Mouse (Mus musculus) c-Kit-positive CD71-positive TER-119-positive erythroid progenitor cells, embryonic 14.5 days (primary cell): ENCODE measurements around the gene Mfsd12.
A peak's percentile ranks its signal among the peaks of the same experiment; 100 is the strongest.

Experiments used
- DNase-seq: peaks from one replicate; pipeline ENCODE4 v3.0.0-alpha.2; 2013; ENCODE audit warnings: low spot score

Mfsd12 gene

DNA sequence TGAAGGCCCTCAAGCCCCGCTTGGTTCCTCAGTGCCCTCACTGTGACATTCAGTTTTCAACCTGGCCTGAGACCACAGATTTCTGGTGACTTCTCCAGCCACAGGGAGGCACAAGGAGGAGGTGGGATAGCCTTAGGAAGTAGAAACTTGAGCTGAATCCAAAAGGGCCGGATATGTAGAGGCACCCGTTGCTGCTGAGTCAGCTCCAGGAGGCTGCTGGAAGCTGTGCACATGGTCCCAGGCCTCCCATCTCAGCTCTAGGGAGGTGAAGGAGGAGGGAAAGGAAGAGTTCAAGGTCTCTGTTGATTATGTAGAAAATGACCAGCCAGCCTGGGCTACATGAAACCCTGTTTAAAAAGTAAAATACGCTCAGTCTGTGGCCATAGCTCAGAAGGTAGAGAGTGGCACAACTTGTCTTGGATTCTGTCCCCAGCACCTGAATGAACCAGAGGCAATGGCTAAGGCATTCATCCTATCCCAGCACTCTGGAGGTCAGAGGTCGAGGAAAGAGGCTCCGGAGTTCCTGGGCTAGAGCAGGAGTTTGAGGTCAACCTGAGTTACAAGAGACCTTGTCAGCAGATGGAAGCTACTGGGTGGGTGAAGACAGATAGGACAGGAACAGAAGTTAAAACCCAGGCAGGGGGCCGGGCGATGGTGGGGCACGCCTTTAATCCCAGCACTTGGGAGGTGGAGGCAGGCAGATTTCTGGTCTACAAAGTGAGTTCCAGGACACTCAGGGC, 2.4 kb upstream of the Mfsd12 start:
- DNase-seq = no peak

DNA sequence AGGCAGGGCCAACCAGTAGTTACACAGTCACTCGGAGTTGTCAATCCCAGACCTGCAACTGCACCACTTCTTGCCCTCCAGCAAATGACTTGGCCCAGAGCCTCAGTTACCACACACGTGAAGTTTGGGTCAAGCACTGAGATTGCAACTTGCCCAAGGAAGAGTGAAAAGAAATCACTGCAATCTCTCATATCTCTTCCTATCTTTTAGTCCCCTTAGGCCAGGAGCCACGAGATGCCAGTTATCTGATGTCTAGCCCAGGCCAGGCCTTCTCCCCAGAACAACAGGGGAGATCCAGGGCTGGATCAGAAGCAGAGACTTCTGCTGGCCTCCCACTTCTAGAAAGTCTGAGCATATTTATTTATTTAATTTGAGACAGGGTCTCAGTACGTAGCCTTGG, 1.8 kb upstream of the Mfsd12 start:
- no peak for DNase-seq

DNA sequence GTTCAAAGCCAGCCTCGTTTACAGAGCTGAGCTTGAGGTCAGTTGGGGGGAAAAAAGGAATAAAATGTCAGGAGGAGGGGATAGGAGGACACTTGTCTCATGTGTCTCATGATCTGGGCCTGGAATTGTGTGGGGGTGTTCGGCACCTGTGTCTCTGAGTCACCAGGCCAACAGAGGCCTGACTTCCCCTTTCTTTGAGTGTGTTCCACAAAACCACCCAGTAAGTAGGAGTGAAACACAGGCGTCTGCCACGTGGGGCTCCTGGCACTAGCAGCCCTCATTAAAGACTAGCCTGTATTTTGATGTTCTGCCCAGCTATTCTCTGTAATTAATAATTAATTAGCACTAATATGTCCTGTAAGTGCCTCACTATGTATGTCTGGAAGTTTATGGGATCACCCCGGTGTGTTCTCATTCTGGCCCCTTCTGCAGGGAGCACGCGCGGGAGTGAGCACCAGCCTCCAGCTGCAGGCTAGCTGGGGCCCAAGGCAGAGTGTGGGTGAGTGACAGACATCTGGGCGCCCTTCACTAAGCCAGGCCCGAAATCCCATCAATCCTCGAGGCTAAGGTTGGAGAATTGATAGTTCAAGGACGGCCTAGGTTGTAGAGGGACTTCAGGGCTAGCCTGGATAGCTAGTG, 820 bp upstream of the Mfsd12 start:
- DNase-seq = no peak

DNA sequence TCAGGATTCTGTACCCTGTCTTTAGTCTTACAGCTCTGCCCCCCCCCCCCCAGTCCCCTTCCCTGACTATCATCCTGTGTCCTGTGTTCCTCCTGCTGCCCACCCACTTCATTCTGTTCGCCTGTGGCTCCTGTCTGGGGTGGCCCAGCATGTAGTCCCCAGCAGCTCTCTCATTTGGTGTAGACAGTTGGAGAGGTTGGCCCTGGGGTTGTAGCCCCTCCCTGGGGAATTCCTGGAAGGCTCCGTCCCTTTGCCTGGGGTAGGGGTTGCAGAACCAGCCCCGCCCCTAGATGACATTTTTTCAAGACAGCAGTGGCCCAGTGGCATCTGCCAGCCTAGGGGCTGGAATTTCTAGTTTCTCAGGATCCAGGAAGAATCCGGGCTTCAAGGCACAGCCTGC, 918 bp downstream of the Mfsd12 start:
- no peak for DNase-seq

DNA sequence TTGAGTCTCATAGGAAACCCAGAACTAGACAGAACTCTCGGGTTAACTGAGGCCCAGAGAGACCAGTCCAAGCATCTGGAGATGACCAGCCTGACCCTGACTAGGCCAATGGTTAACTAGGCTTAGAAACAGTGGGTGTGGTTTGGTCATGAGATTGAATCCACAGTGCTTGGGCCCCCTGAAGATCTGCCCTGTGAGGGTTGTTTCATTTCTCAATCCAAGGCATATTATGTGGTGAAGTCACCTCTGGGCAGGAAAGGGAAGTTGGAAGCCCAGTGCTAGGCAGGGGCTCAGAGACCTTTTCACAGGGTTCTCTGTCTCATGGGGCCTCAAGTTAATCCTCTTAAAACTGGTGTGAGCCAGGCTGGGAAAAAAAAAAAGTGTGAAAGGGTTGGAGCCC, 1.6 kb downstream of the Mfsd12 start:
- DNase-seq = no peak

DNA sequence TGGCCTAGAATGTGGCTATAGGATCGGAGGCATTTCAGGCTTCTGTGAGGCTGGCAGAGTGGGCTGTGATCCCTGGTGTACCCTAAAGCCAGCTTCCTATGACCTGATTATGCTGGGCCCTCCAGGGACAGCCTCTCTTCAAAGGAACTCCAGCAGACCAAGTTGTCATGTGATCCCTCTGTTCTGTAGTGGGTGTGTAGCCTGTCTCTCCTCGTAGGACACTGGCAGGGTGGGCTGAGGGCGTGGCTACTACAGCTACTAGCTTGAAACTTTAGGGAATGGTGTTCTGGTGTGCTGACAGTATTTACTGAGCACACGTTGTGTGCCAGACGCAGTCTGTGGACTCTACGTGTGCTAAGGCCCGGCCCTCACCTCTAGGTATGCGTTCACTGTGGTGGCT, 3.4 kb downstream of the Mfsd12 start:
- no peak for DNase-seq

DNA sequence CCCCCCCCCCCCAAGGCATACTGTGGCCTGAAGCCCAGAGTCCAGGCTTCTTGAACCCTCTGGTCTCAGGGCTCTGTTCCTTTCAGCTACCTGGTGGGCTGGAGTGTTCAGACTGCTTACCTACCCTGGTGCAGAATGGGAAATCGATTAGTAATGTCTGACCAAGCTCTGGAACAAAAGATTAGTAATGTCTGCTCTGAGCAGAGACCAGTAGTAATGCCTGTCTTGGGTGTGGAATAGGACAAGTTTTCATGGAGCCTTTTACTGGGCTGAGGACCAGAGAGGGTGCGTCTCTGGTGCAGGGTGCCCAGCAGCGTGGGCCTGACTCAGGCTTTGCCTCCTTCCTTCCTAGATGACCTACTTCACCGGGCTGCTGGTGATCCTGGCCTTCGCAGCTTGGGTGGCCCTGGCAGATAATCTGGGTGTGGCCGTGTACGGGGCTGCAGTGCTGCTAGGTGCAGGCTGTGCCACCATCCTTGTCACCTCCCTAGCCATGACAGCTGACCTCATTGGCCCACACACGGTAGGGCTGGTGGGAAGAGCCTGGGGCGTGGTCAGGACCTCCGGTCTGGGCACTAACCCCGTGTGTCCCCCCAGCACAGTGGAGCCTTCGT, 5.2 kb downstream of the Mfsd12 start:
- DNase-seq = peak; percentile 82

DNA sequence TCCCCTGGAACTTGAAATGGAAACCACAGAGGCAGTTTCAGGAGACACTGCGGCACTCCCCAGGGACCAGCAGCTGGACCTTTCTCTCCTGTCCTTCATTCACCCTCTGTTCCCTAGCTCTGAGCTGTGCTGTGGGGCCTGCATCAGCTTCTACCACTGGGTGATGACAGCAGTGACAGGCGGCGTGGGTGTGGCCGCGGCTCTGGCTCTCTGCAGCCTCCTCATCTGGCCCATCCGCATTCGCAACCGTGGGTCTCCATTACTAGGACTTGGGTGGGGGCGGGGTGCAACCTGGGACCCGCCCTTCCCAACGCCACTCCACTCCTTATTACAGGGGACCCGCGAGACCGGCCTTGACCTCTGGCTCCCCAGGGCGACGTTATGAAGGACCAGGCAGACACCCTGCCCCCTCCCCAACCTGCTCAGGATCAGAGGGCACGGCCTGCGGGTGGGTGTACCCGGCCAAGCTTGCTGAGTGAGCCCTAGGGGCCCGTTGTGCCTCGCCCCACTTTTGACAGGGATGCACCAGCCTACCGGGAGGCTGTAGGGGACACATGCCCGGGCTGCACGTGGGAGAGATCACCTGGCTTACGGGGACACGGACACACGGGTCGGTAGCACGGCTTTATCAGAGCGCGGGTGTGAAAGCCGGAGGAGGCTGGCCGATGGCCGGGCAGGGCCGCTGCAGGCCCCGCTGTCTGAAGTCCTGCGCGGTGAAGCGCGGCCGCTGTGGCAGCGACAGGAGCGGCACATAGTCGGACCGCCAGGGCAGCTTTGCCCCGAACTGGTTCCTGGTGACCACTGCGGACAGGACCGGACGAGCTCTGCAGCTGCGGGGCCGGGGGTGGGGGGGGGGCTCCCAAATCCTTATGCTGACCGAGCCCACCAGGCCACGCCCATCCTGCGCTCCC, 6.4 kb downstream of the Mfsd12 start:
- DNase-seq = no peak

DNA sequence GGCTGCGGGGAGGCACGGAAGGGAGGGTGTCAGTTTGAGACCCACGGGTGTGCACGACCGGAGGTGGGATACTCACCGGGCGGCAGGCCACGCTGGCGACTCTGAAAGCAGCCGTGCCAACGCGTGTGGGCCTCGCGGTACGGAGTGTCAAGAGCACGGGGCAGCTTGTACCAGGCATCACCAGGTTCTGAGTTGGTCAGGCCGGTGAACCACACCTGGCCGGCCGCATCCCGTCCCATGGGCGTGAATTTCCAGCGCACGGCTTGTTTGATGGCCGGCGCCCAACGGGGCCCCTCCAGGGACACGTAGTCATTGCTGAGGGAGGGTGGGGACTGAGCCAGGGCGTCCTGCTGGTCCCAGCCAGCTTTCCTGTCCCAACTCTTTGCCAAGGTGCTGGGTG, 7.4 kb downstream of the Mfsd12 start:
- DNase-seq = no peak

DNA sequence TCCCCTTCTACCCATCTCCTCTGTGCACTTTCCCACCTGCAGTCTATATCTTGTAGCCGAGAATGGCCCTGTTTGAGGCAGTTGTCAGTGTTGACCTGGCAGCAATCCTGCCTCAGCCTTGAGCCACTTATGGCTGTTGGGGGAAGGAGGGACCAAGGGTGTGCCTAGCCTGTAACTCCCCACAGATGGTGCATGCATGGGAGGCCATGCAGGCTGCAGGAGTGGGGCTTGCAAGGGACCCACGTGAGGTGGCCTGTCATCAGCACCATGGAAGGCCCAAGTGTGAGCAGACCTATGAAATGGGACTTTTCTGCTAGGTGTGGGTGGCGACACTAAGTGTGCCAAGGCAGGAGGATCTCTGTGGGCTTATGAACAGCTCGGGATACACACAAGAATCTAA, 7.8 kb downstream of the Mfsd12 start:
- DNase-seq = no peak

DNA sequence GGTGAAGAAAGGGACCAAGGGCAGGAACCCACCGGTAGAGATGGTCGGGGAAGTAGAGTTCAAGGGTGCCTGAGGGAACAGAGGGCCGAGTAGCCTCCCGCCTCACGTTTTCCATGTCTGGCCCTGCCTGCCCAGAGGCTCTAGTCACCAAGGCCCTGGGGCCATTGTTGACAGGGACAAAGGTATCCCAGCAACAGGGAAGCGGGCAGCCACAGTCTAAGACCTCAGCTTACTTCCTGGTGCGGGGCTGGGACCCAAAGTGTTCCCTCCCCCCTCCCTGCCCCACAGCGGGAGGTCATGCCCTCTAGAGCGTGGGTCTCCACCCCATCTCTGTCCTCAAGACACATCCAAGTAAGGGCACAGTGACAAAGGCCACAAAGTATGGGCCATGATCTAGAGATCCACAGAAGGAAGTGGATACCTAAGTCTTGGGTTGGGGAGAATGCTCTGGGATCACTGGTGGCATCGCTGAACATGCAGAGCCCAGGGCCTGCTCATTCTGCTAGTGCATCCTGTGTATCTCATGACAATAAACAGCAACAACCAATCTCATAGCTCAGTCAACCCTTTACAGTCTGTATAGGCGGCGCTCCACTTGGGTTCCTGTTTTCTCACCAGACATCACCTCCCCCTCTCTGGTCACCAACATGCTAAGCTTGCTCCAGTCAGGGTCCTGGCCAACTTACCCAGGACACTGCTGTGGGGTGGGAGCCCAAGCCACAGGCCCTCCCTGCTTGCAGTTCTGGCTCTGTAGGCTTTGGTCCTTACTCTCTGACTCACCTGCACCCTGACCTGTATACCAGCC, 8.6 kb downstream of the Mfsd12 start, which contains the start of gene 4930404N11Rik:
4930404N11Rik (minus strand) TSS at position 145 of the 805 bp plus-strand sequence.
- no peak for DNase-seq

DNA sequence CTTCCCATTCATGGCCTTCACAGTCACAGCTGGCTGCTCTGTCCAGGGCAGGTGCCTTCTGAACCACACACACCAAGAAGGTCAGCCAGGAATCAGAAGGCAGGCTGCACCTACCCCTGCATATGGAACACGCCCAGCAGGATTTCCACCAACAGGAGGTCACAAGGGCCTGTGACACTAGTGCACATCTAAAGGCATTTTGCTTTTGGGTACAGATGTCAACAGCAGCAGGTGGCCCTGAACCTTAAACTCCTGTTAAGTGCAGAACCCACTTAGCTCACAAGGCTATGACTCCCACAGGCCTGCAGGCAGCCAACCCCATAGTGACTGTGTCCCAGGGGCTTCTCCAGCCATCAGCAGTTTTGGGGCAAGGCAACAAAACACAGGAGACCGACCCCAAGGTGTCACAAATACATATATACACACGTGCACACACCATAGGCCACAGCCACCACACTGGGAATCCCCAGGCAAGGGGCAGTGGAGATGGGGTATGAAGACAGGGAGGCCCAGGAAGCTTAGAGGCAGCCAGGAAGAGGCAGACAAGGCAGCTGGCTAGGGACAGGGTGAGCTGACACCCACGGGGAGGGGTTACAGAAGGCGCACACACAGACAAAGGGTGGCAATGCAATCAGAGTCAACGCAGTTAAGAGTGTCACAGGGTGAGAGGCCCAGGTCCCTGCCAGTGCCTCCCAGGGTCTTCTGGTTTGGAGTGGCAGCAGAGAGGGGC, 9.4 kb downstream of the Mfsd12 start:
- DNase-seq = no peak

DNA sequence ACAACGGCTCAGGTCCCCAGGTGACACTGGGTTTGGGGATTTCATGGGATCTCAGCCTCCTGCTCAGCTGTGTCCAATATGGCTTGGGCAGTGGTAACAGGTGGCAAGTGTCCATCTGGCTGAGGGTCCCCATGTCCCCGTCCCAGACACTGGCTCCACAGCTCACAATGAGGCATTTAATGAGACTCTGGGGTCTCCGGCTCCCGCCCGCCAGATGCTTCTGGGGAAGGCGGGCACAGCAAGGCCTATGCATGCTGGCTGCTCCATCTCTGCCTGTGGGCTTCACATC, 9.9 kb downstream of the Mfsd12 start:
- no peak for DNase-seq

DNA sequence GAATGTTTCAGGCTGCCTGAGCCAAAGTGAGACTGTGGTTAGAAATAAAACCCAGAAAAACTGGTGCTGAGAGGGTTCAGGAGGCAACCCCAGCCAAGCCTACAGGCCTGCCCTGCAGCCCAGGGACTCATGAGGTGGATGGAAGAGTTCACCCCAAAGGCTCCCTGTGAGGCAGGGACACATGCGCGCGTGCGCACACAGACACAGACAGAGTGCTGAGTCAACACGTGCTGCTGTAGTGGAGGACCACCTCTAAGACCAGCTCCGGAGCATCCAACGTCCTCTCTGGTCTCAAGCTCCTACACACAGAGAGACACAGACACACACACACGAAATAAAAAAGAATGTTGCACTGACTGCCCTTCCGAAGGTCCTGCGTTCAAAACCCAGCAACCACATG, 18.0 kb downstream of the Mfsd12 start:
- no peak for DNase-seq

DNA sequence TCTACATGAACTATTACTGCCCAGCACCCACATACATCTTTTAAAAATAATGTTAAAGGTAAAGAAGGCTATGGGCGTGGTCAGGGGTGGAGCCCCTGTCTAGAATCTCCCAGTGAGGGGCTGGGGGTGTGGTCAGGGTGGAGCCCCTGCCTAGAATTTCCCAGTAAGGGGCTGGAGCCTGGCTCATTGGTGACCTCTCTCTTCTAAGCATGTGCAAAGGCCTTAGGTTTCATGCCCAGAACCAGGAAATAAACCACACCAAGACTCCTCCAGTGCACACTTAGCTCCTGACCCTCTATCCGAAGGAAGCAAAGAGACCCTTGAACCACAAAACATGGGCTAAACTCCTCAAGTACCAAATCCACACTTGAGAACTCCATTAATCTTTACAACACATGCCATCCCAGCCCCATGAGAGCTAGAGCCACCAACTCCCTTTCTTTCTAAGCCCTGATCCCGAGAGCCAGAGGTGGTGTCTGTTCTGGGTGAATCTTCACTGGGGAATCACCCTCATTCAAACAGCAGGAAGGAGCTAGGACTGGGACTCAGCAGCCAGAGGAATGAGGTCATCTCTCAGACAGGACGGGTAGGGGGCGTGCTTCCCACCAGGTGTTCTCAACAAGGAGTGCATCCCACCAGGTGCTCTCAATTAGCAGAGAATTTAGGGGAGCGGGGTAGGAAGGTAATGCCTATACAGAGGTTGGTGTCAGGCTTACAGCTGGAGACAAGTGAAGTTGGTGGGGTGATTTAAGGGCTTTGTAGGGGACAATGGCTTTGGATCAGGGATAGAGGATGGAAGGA, 19.5 kb downstream of the Mfsd12 start:
- DNase-seq = peak; percentile 73

DNA sequence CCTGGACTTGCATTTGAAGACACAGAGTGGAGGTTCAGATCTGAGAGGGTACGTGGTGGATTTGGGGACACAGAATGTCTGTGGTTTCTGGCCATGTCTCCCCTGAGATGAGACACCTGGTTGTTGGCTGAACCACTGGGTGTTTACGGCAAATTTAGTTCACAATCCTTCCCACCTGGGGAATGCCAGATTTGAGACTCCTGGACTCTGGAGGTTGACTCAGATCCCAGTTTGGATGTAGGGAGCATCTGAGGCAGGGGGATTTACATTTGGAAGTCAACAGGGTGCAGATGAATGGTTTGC, 20.0 kb downstream of the Mfsd12 start:
- DNase-seq = no peak

DNA sequence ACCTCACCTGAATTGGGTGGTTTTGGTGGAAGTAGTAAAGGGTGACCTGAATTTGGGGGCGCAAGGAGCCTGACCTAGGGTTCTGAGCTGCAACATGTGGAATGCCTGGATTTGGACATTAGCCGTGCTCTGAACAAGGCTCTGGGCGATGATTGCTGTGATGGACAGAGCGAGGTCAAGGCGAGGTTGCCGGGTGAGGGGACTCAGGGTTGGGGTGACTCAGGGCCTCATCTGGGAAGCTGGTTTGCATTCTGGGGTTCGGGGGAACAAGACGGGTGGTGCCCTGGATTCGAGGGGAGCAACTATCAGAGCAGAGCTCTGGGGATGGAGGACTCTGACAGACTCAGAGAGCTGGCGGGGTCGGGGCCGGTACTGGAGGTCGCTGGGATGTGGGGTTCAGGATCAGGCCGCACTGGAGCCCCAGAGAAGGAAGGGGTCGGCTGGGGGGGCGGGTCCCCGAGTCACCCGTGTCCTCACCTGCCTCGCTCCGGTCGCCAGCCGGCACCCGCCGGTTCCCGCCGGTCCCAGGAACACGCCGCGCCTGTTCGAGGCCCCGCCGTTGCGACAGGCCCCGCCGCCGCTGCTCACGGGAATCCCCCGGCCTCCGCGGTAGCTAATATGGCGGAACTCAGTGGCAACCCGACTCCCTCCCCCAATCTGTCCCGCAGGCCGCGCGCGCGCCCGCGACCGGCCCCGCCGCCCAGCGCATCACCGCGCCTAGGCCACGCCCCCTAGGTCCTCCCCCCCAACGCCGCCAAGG, 20.7 kb downstream of the Mfsd12 start, which contains the start of gene Fzr1:
Fzr1 (minus strand) TSS at position 724 of the 760 bp plus-strand sequence.
- DNase-seq = no peak

DNA sequence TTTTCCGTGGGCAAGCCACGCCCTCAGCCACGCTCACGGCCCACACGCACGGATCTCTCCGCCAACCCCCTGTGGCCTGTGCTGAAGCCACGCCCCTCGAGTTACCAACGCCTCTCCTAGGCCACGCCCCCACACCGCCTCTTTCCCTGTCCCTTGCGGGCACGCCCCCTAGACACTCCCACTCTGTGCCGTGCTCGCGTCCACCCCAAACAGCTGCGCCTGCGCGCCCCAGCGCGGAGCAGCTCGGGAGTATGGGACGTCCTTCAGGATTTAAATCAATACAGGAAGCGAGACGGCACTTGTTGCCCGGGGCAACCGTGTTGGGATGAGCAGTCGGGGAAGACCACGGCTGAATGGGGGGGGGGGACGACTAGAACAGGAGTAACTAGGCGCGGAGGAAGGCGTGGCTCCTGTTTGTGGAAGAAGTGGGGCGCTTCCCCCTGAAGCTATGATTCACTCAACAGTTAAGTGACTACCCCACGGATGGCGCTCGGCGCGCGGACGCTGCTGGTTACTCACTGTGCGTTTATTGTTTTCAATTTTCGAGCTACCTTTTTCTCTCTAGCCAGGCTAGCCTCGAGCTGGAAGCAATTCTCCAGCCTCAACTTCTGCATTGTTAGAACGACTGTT, 21.4 kb downstream of the Mfsd12 start:
- DNase-seq = peak; percentile 100

DNA sequence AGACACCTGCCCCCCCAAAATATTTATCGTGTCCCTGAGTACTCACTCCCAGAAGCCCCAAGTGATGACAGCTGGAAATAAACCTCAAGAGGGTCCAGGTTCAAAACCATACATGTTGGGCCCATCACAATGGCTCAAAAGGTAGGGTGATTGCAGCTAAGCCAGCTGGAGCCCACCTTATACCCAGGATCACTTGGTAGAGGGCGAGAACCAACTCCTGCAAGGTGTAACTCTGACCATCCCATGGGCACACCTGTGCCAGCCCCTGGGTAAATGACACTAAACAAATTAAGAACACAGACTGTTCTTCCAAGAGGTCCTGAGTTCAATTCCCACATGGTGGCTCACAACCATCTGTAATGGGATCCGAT, 21.9 kb downstream of the Mfsd12 start:
- no peak for DNase-seq
